Mouse (Mus musculus) CD4-positive, CD25-positive, alpha-beta regulatory T cell, adult 9 weeks (primary cell): ENCODE results near the gene Pkn1. TPM values are rescaled to one million over a fixed set of nuclear protein-coding genes. Genes with fewer than 3 reads are reported as not detected.

Source experiments
- polyA plus RNA-seq: library from polyadenylated mRNA; unstranded; fragments of 100-300 nt; shearing (Covaris generic); gene quantifications from one replicate; pipeline ENCODE4 v1.2.1, GENCODE M21; 2017

Pkn1 gene
- polyA plus RNA-seq = 15.5 TPM

DNA sequence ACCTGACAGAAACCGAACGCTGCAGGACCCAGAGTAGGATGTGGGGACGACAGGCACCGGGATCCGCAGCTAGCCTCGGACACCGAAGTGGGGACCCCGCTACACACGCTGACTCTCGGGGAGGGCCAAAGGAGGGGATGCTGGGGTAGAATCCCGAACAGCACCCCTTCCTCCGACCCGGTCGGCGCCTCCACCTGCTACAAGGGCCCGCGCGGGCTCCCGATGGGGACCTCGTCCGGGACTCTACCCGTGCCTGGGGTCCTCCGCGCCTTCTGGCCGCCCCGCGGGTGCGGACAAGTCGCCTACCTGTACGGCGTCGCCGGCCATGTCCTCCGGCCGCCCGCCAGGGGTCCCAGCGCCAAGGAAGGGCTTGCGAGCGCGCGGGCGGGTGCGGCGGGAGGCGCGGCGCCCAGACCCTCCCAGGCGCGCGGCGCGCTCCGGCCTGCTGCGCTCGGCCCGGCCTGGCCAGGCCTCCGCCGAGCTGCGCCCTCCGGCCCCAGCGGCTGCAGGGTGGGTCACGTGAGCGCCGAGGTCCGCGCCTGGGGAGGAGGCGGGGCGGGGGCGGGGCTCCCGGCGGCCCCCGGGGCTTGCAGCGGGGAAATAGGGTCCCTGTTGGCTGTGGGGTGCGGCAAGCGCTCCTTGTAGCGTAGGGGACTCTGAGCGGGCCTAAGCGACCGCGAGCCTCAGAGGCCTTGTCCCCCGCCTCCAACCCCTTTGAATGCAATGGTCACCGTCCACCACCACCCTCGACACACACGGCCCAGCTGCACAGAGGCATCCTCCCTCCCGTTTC, at the start of gene Pkn1:
Gene Pkn1 (minus strand): TSS at position 519 of the 793 bp plus-strand sequence.

DNA sequence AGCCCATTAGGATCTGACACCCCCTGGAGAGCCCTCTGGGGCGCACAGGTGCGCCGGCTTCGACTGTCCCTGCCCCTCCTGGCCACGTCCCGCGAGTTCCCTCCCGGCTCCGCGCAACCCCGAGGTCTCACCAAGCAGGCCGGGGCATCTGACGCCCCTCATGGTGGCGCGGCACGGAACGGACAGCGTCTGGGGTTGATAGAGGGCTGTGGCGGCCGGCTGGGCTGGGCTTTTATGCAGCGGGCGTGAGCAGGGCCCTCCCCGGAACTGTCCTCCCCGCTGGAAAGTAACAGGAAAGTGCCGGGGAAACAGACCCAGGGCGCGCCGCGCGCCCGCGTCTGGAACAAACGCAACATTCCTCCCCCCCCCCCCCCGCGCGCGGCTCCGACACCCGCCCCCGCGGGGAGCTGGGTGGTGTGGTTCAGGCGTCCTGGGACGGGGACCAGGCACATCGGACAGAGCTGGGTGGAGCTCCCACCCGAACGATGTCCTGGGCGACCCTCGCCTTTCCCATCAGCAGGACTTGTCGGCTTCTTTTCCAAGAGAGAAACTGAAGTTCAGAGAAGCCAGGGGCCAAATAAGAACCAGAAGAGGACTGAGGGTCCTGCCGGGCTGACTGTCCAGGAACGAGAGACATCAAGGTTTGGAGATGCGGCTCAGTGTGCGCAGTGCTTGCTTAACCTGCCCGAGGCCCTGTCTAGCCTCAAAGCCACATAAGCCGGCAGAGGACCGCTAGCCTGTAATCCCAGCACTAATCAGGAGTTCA, 42.2 kb upstream of the Pkn1 start, which contains the start of gene Adgre5:
Gene Adgre5 (minus strand): TSS at position 351 of the 766 bp plus-strand sequence.

DNA sequence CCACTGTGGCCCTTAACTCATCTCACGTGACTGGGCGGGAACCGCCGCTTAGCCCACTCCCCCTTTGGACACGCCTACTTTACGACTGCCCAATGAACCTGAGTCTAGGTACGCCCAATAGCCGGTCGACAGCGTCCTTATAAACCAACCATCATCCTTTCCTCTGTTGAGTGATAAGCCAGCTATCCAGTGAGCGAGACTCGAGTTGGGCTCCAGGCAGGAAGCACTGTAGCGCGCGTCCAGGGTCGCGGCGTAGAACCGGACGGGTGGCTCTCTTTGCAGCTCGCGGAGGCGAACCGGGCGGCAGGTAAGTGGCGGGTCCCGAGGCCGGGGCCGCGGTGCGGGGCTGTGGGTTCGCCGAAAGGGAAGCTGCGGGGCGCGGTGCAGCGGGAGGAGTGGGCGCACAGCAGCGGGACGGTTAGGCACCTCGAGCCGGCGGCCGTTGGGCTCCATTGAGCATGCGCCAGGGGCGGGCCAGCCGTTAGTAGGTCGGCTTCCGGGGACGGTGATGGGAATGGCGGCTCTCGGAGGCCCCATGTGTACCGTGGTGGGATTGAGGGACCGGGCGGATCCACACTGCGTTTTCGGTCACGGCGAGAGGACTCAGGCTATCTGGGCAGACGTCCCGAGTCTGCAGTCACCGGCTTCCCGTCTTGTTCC, 16.2 kb upstream of the Pkn1 start, which contains the start of gene Ddx39:
Gene Ddx39 (plus strand): TSS at position 147 of the 660 bp plus-strand sequence.

DNA sequence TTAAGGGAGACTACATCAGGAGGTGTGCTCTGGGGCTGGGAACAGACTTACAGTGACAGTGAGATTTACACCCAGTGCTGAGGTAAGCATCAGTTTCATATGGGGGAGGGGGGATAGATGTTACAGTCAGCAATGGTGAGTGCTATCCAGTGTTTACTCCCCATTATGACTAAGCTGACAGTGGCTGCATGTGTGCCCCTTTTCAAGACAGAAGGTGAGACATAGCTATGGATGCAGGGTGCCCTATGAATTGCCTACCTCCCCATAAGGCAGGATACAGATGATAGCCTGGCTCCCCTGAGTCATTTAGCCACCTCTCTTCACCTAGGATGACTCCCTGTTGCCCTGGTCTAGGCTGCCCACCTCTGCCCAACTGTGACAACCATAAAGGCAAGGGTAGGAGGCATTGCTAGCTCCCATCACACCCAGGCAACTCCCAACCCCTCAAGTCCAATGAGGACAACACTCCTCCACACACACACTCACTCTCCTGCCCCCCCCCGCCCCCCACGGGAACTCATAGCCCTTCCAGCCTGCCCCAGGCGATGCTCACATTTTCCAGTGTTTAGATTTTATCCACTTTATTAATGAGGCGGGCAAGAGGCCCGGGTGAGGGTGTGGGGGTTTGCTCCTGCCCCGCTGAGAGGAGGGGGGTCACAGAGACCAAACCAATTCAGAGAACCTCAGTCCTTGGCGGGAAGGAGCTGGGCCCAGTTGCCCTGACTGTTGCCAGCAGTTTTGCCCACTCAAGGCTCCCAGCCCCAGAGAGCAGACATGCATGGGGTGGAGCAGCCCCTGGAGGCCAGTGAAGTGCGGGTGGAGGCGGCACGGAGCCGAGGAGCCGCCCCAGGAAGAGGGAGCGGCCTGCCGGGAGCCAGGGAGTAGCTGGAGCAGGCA, 32.8 kb downstream of the Pkn1 start, which contains the start of gene Ptger1:
Gene Ptger1 (plus strand): TSS at position 710 of the 897 bp plus-strand sequence.

DNA sequence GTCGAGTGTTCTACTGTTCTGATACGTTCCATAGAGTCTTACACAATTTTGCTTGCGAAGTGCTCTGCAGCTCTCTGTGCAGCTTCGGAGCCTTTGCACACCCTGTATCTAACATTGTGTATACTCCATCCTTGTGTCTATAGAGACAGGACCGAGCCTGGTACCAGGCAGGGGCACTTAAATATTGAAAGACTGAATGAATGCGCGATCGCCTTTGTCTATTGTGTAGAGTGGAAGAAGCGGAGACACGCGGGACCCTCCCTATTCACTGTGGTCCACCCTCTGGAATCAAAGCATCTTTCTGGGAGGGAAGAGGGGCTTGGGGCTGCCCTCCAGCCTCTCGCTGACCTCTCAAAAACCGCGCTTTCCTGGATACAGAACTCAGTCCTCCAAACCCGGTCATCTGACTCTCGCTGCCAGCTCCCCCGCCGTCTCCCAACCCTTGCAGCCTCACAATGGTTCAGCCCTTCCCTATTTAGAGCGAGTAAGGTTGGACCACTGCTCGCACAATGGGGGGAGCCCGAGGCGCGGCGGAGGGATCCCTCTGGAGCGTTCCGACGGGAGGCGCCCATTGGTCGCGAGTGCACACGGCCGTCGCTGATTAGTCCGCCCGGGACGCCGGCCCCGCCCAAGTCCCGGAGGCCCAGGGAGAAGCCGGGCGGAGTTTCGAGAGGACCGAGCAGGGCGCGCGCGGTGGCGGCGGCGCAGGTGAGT, 46.8 kb downstream of the Pkn1 start, which contains the start of gene Gipc1:
Gene Gipc1 (plus strand): TSS at position 648 of the 714 bp plus-strand sequence.

Other genes starting within 250 kb of the Pkn1 start
- gene Scoc, start 240.8 kb downstream of the Pkn1 start, polyA plus RNA-seq = 32.6 TPM
- gene Olfr370, start 163.4 kb downstream of the Pkn1 start, polyA plus RNA-seq = not detected
- gene Ndufb7, start 132.5 kb downstream of the Pkn1 start, polyA plus RNA-seq = 323 TPM
- 564 TPM for gene Tecr, start 91.2 kb downstream of the Pkn1 start, polyA plus RNA-seq
- 90.1 TPM for gene Dnajb1, start 91.0 kb downstream of the Pkn1 start, polyA plus RNA-seq
- gene Gipc1, start 46.5 kb downstream of the Pkn1 start, polyA plus RNA-seq = 72.7 TPM
- gene Ptger1, start 32.5 kb downstream of the Pkn1 start, polyA plus RNA-seq = 0.73 TPM
- 223 TPM for gene Ddx39, start 16.0 kb upstream of the Pkn1 start, polyA plus RNA-seq
- gene Adgre5, start 42.1 kb upstream of the Pkn1 start, polyA plus RNA-seq = 601 TPM
- 4.2 TPM for gene Adgrl1, start 200.9 kb upstream of the Pkn1 start, polyA plus RNA-seq